Mouse (Mus musculus): ENCODE data around the gene Tspoap1.

GRCm38 (mm10) chr11:87761806-87762701, 1.7 kb downstream of the Tspoap1 start:
- no peak for TF ChIP-seq EP300 (IDR thresholded peaks at IDR 0.05)
- no peak for TF ChIP-seq CTCF (IDR thresholded peaks at IDR 0.05)
